Mouse (Mus musculus): ENCODE measurements around the gene Gm10337. TPM values are rescaled to one million over a fixed set of nuclear protein-coding genes. Genes with fewer than 3 reads are reported as not detected.

Gene Gm10337
- polyA plus RNA-seq, 1 experiment from 2014 or later: 2.7 TPM

GRCm38 (mm10) chr15:102516728-102517404 lies 13.3 kb downstream of the Gm10337 start, which contains the start of gene Map3k12:
Gene Map3k12, minus strand, starts transcription at chr15:102517064.
- peak within 1 kb of the TSS; percentile 65 for H3K4me3 ChIP-seq (ENCODE audit: low read depth, low read length)
- under 1% methylated on average over 42 of the region's 43 CpGs for WGBS (ENCODE audit: insufficient replicate concordance)
- peaks cover 32% of the 10 kb centered on the region for H3K4me1 ChIP-seq (ENCODE audit: control insufficient read depth, insufficient read depth, low read length)
- peak within 1 kb of the TSS; percentile 76 for H3K9ac ChIP-seq (ENCODE audit: low read depth, low read length)
- H3K27me3 ChIP-seq (ENCODE audit: control insufficient read depth, insufficient read depth, low read length): no peaks in the 10 kb centered on the region
- H3K36me3 ChIP-seq (ENCODE audit: control insufficient read depth, insufficient read depth, low read length): peaks cover 5% of the 10 kb centered on the region; the same call in 1 of the 2 replicates
- H3K27ac ChIP-seq (ENCODE audit: low read depth, low read length): peak within 1 kb of the TSS; percentile 96
- no peak for ATAC-seq (replicated peaks; ENCODE audit: insufficient number of reproducible peaks, low FRiP score, low TSS enrichment)
- no peaks in the 10 kb centered on the region for H3K9me3 ChIP-seq (replicated peaks; ENCODE audit: control insufficient read depth, low read length)
- H3K4me2 ChIP-seq: peak within 1 kb of the TSS; percentile 80

- Histone ChIP-seq H3K9ac (ENCODE audit: low read depth, low read length) (peak overlapping the region; percentile 76), H3K9me3 (replicated peaks; ENCODE audit: control insufficient read depth, low read length) (no peaks in the 10 kb centered on the region), H3K4me1 (ENCODE audit: control insufficient read depth, insufficient read depth, low read length) (peaks cover 25% of the 10 kb centered on the region), H3K4me3 (ENCODE audit: low read depth, low read length) (peak overlapping the region; percentile 65), H3K36me3 (ENCODE audit: control insufficient read depth, insufficient read depth, low read length) (peaks cover 5% of the 10 kb centered on the region; the same call in 1 of the 2 replicates), H3K4me2 (peak overlapping the region; percentile 80), H3K27me3 (ENCODE audit: control insufficient read depth, insufficient read depth, low read length) (no peaks in the 10 kb centered on the region), H3K27ac (ENCODE audit: low read depth, low read length) (peak overlapping the region; percentile 96)
- WGBS (ENCODE audit: insufficient replicate concordance): 0% methylated on average over 10 of the region's 10 CpGs
- no peak; the same call in 1 of the 2 replicates for ATAC-seq (replicated peaks; ENCODE audit: insufficient number of reproducible peaks, low FRiP score, low TSS enrichment)
Observed at GRCm38 (mm10) chr15:102517631-102517975, 14.1 kb downstream of the Gm10337 start.

- ATAC-seq (replicated peaks; ENCODE audit: insufficient number of reproducible peaks, low FRiP score, low TSS enrichment): peak; percentile 93
- H3K27ac ChIP-seq (ENCODE audit: low read depth, low read length): peak within 1 kb of the TSS; percentile 96
- H3K4me1 ChIP-seq (ENCODE audit: control insufficient read depth, insufficient read depth, low read length): peaks cover 25% of the 10 kb centered on the region
- under 1% methylated on average over 60 of the region's 60 CpGs for WGBS (ENCODE audit: insufficient replicate concordance)
- H3K9me3 ChIP-seq (replicated peaks; ENCODE audit: control insufficient read depth, low read length): no peaks in the 10 kb centered on the region
- H3K36me3 ChIP-seq (ENCODE audit: control insufficient read depth, insufficient read depth, low read length): peaks cover 5% of the 10 kb centered on the region; the same call in 1 of the 2 replicates
- peak within 1 kb of the TSS; percentile 80 for H3K4me2 ChIP-seq
- H3K27me3 ChIP-seq (ENCODE audit: control insufficient read depth, insufficient read depth, low read length): no peaks in the 10 kb centered on the region
- H3K4me3 ChIP-seq (ENCODE audit: low read depth, low read length): peak within 1 kb of the TSS; percentile 65
- peak within 1 kb of the TSS; percentile 94 for H3K9ac ChIP-seq (ENCODE audit: low read depth, low read length)
Observed at GRCm38 (mm10) chr15:102517976-102518858, 14.7 kb downstream of the Gm10337 start, which contains the start of gene Tarbp2. Gene Tarbp2, plus strand, starts transcription at chr15:102518192.

GRCm38 (mm10) chr15:102518859-102519201 lies 15.3 kb downstream of the Gm10337 start:
- Histone ChIP-seq H3K27me3 (ENCODE audit: control insufficient read depth, insufficient read depth, low read length) (no peaks in the 10 kb centered on the region), H3K9me3 (replicated peaks; ENCODE audit: control insufficient read depth, low read length) (no peaks in the 10 kb centered on the region), H3K9ac (ENCODE audit: low read depth, low read length) (peak overlapping the region; percentile 94), H3K36me3 (ENCODE audit: control insufficient read depth, insufficient read depth, low read length) (peaks cover 5% of the 10 kb centered on the region; the same call in 1 of the 2 replicates), H3K4me2 (peak overlapping the region; percentile 80), H3K27ac (ENCODE audit: low read depth, low read length) (peak overlapping the region; percentile 96), H3K4me1 (ENCODE audit: control insufficient read depth, insufficient read depth, low read length) (peaks cover 25% of the 10 kb centered on the region), H3K4me3 (ENCODE audit: low read depth, low read length) (peak overlapping the region; percentile 65)
- WGBS (ENCODE audit: insufficient replicate concordance): 16% methylated on average over 9 of the region's 9 CpGs
- ATAC-seq (replicated peaks; ENCODE audit: insufficient number of reproducible peaks, low FRiP score, low TSS enrichment): no peak

- Histone ChIP-seq H3K36me3 (ENCODE audit: control insufficient read depth, insufficient read depth, low read length) (peaks cover 5% of the 10 kb centered on the region; the same call in 1 of the 2 replicates), H3K4me2 (peak overlapping the region; percentile 80), H3K4me3 (ENCODE audit: low read depth, low read length) (peak overlapping the region; percentile 65), H3K9ac (ENCODE audit: low read depth, low read length) (peak overlapping the region; percentile 94), H3K4me1 (ENCODE audit: control insufficient read depth, insufficient read depth, low read length) (peaks cover 25% of the 10 kb centered on the region), H3K9me3 (replicated peaks; ENCODE audit: control insufficient read depth, low read length) (no peaks in the 10 kb centered on the region), H3K27me3 (ENCODE audit: control insufficient read depth, insufficient read depth, low read length) (no peaks in the 10 kb centered on the region), H3K27ac (ENCODE audit: low read depth, low read length) (peak overlapping the region; percentile 96; the same call in 1 of the 2 replicates)
- 50% methylated on average over 17 of the region's 17 CpGs for WGBS (ENCODE audit: insufficient replicate concordance)
- ATAC-seq (replicated peaks; ENCODE audit: insufficient number of reproducible peaks, low FRiP score, low TSS enrichment): no peak
Observed at GRCm38 (mm10) chr15:102519211-102520141, 16.0 kb downstream of the Gm10337 start.

GRCm38 (mm10) chr15:102520416-102520815 lies 16.9 kb downstream of the Gm10337 start:
- H3K4me2 ChIP-seq: 0 out of 2 replicates have a peak overlapping the region, but pooled peaks have one; percentile 18
- peak overlapping the region; percentile 50; the same call in 1 of the 2 replicates for H3K9ac ChIP-seq (ENCODE audit: low read depth, low read length)
- peaks cover 25% of the 10 kb centered on the region for H3K4me1 ChIP-seq (ENCODE audit: control insufficient read depth, insufficient read depth, low read length)
- WGBS (ENCODE audit: insufficient replicate concordance): 55% methylated on average over 4 of the region's 4 CpGs
- no peaks in the 10 kb centered on the region for H3K27me3 ChIP-seq (ENCODE audit: control insufficient read depth, insufficient read depth, low read length)
- H3K9me3 ChIP-seq (replicated peaks; ENCODE audit: control insufficient read depth, low read length): no peaks in the 10 kb centered on the region
- ATAC-seq (replicated peaks; ENCODE audit: insufficient number of reproducible peaks, low FRiP score, low TSS enrichment): no peak
- H3K4me3 ChIP-seq (ENCODE audit: low read depth, low read length): no peak overlapping the region
- peaks cover 5% of the 10 kb centered on the region; the same call in 1 of the 2 replicates for H3K36me3 ChIP-seq (ENCODE audit: control insufficient read depth, insufficient read depth, low read length)
- H3K27ac ChIP-seq (ENCODE audit: low read depth, low read length): 0 out of 2 replicates have a peak overlapping the region, but pooled peaks have one; percentile 29

GRCm38 (mm10) chr15:102521480-102521879 lies 18.0 kb downstream of the Gm10337 start:
- Histone ChIP-seq H3K27me3 (ENCODE audit: control insufficient read depth, insufficient read depth, low read length) (no peaks in the 10 kb centered on the region), H3K27ac (ENCODE audit: low read depth, low read length) (no peak overlapping the region), H3K4me2 (no peak overlapping the region), H3K4me1 (ENCODE audit: control insufficient read depth, insufficient read depth, low read length) (peaks cover 17% of the 10 kb centered on the region), H3K4me3 (ENCODE audit: low read depth, low read length) (no peak overlapping the region), H3K9me3 (replicated peaks; ENCODE audit: control insufficient read depth, low read length) (no peaks in the 10 kb centered on the region), H3K9ac (ENCODE audit: low read depth, low read length) (no peak overlapping the region), H3K36me3 (ENCODE audit: control insufficient read depth, insufficient read depth, low read length) (peaks cover 5% of the 10 kb centered on the region; the same call in 1 of the 2 replicates)
- no peak for ATAC-seq (replicated peaks; ENCODE audit: insufficient number of reproducible peaks, low FRiP score, low TSS enrichment)
- WGBS (ENCODE audit: insufficient replicate concordance): 88% methylated on average over 4 of the region's 4 CpGs
